Mouse (Mus musculus) frontal cortex, adult (tissue): ENCODE measurements at regions not wholly inside any gene's neighbourhood (a gene's known extent, or its start where the extent isn't known, plus 50 kb on each side); places are given as distances from the start of the nearest gene placed in this dataset.

Experiments used
- ATAC-seq: cut with Nextera tagmentation; 2 replicates; pipeline ENCODE4 v1.9.2; 2017; ENCODE audit warnings: mild to moderate bottlenecking, moderate library complexity, mixed read lengths; ENCODE audit not compliant: low TSS enrichment

- no peak for ATAC-seq
Observed at GRCm38 (mm10) chr3:145207071-145207470, 85.2 kb upstream of the Col24a1 start.

GRCm38 (mm10) chr3:145210166-145210565 is 82.1 kb upstream of the Col24a1 start:
- ATAC-seq, result no peak

DNA sequence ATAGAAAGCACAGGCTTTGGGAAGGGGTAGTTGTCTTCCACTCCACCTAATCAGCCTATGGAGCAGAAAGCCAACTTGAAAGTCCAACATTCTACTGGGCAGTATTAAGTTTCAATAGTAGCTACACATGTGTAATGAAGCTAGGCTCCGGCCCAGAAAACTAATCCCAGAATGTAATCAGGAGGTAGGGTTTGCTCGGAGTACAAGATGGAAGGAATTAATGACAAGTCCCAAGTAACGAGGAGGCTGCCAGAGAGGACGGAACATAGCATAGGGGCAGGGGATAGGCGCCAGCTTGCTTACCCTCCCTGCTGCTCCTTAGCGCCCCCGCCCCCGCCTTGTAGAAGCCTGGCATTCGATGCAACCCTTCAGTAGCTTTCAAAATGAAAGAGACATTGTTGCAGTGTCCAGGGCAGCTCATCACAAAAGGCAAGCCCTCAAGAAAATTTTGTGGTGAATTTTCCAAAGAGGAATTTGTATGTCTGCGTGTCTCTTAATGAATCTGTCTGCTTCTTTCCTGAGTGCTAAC is 75.2 kb upstream of the Col24a1 start:
- ATAC-seq, result no peak

DNA sequence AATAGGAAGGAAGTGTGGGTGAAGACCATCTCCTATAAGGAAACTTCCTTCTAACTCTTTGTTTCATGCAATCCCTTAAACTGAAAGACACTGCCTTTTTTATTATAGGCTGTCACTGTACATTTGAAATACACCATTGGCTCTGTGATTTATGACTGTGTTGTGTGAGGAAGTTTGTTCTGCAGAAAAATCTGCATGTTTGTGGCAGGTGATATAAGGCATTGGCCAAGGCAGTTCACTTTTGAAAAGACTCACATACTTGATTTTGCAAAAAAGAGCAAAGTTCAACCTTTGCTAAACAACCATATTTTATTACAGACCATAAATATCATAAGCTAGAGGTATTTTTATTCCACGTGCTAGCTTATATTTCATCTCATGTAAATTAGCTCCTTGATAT is 69.3 kb upstream of the Col24a1 start:
- no peak for ATAC-seq

DNA sequence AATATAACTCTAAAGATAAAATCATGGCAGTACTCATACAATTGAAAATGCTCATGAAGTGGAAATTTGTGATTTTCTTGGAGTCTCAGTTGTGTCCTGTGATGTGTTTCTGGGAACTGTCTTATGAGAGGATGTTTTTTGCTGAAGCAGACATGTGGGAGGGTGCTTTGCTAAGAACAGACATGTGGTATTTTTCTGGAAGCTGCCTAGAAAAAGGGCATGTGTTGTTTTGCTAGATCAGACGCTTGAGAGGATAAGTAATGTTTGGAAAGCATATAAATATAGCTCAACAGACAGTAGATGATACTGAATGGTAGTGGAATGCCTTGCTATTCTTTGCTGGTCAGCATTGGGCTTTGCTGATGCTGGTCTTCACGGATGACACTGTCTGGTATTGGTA is 68.2 kb upstream of the Col24a1 start:
- ATAC-seq, result peak; percentile 88

- ATAC-seq, result no peak
Observed at GRCm38 (mm10) chr3:145230721-145231120, 61.6 kb upstream of the Col24a1 start.

DNA sequence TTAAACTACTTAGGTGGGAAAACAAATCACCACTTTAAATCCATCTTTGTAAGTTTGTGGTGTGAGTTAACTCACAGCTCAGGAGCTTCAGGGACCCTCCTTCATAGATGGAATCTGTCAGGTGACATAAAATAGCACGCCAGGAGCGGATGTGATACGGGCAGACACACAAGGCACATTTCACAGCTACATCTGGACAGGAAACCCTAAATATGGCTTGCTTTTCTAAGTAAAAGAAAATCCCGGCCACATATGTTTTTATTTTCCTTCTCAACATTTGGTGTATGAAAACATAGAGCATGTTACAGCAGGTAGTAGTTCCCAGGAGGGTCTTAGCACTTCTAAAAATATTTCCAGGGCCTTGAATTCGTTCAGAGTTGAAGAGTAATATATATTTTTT is 50.1 kb upstream of the Col24a1 start:
- ATAC-seq, result no peak
